Mouse (Mus musculus): ENCODE measurements around the gene Eml2. TPM values are rescaled to one million over a fixed set of nuclear protein-coding genes. Genes with fewer than 3 reads are reported as not detected.
"Not testable (repeated sequence)": the region's sequence is repeated elsewhere in the genome, so short reads cannot be mapped to it uniquely, and the experiment has no call there.

Eml2 gene
- polyA plus RNA-seq, 1 experiment from 2014 or later, result 3.9 TPM

- no peak for ATAC-seq (ENCODE audit: insufficient number of reproducible peaks, insufficient read depth, low FRiP score, low TSS enrichment, low read depth)
- H3K9me3 ChIP-seq, result no peaks in the 10 kb centered on the region
- 12% methylated on average over 20 of the region's 20 CpGs for WGBS
- H3K27ac ChIP-seq, result peak overlapping the region; percentile 82; the same call in 1 of the 2 replicates
- H3K4me1 ChIP-seq (replicated peaks), result peaks cover 16% of the 10 kb centered on the region
- peak overlapping the region; percentile 86 for H3K4me2 ChIP-seq
- H3K4me3 ChIP-seq (replicated peaks), result peak overlapping the region; percentile 69
- H3K36me3 ChIP-seq, result peaks cover 38% of the 10 kb centered on the region
- H3K27me3 ChIP-seq, result no peaks in the 10 kb centered on the region
- H3K9ac ChIP-seq (replicated peaks), result peak overlapping the region; percentile 58
Measured at GRCm38 (mm10) chr7:19148180-19148874, 27.9 kb upstream of the Eml2 start.

- H3K9ac ChIP-seq (replicated peaks), result peak within 1 kb of the TSS; percentile 74
- H3K9me3 ChIP-seq, result no peaks in the 10 kb centered on the region
- H3K27ac ChIP-seq, result peak within 1 kb of the TSS; percentile 82
- under 1% methylated on average over 43 of the region's 43 CpGs for WGBS
- peak; percentile 96 for ATAC-seq (ENCODE audit: insufficient number of reproducible peaks, insufficient read depth, low FRiP score, low TSS enrichment, low read depth)
- peak within 1 kb of the TSS; percentile 69 for H3K4me3 ChIP-seq (replicated peaks)
- H3K36me3 ChIP-seq, result peaks cover 44% of the 10 kb centered on the region
- no peaks in the 10 kb centered on the region for H3K27me3 ChIP-seq
- H3K4me1 ChIP-seq (replicated peaks), result peaks cover 16% of the 10 kb centered on the region
- H3K4me2 ChIP-seq, result peak within 1 kb of the TSS; percentile 86
Measured at GRCm38 (mm10) chr7:19148875-19149541, 27.2 kb upstream of the Eml2 start, which contains the start of gene Qpctl. Gene Qpctl, minus strand, starts transcription at chr7:19149291.

GRCm38 (mm10) chr7:19149626-19150025 lies 26.6 kb upstream of the Eml2 start, which contains the start of gene Snrpd2:
Gene Snrpd2, plus strand, starts transcription at chr7:19149722.
- Histone ChIP-seq H3K9me3 (no peaks in the 10 kb centered on the region), H3K27ac (peak within 1 kb of the TSS; percentile 82), H3K4me3 (replicated peaks) (peak within 1 kb of the TSS; percentile 69), H3K9ac (replicated peaks) (peak within 1 kb of the TSS; percentile 74), H3K36me3 (peaks cover 50% of the 10 kb centered on the region), H3K4me1 (replicated peaks) (peaks cover 16% of the 10 kb centered on the region), H3K27me3 (no peaks in the 10 kb centered on the region), H3K4me2 (peak within 1 kb of the TSS; percentile 86)
- ATAC-seq (ENCODE audit: insufficient number of reproducible peaks, insufficient read depth, low FRiP score, low TSS enrichment, low read depth), result peak; percentile 93
- under 1% methylated on average over 24 of the region's 24 CpGs for WGBS

GRCm38 (mm10) chr7:19151121-19151520 lies 25.1 kb upstream of the Eml2 start:
- ATAC-seq (ENCODE audit: insufficient number of reproducible peaks, insufficient read depth, low FRiP score, low TSS enrichment, low read depth); H3K9me3 ChIP-seq; H3K27ac ChIP-seq; H3K27me3 ChIP-seq: not testable (repeated sequence)
- WGBS, result 90% methylated on average over 10 of the region's 10 CpGs
- Histone ChIP-seq H3K9ac (replicated peaks) (0 out of 2 replicates have a peak overlapping the region, but pooled peaks have one; percentile 74), H3K36me3 (peaks cover 53% of the 10 kb centered on the region), H3K4me2 (peak overlapping the region; percentile 86; the same call in 1 of the 2 replicates), H3K4me1 (replicated peaks) (peaks cover 16% of the 10 kb centered on the region), H3K4me3 (replicated peaks) (peak overlapping the region; percentile 69; the same call in 1 of the 2 replicates)

- H3K27ac ChIP-seq, result no peak overlapping the region
- no peak overlapping the region for H3K4me3 ChIP-seq (replicated peaks)
- H3K27me3 ChIP-seq, result peaks cover 16% of the 10 kb centered on the region
- H3K4me2 ChIP-seq, result no peak overlapping the region
- H3K4me1 ChIP-seq (replicated peaks), result peaks cover 15% of the 10 kb centered on the region
- 82% methylated on average over 8 of the region's 8 CpGs for WGBS
- ATAC-seq (ENCODE audit: insufficient number of reproducible peaks, insufficient read depth, low FRiP score, low TSS enrichment, low read depth), result no peak
- H3K36me3 ChIP-seq, result peaks cover 45% of the 10 kb centered on the region
- H3K9ac ChIP-seq (replicated peaks), result no peak overlapping the region
- no peaks in the 10 kb centered on the region for H3K9me3 ChIP-seq
Measured at GRCm38 (mm10) chr7:19154796-19155195, 21.4 kb upstream of the Eml2 start.

GRCm38 (mm10) chr7:19155825-19156475 lies 20.3 kb upstream of the Eml2 start:
- Histone ChIP-seq H3K9ac (replicated peaks) (no peak overlapping the region), H3K4me3 (replicated peaks) (no peak overlapping the region), H3K36me3 (peaks cover 45% of the 10 kb centered on the region), H3K4me2 (no peak overlapping the region), H3K27me3 (peaks cover 28% of the 10 kb centered on the region), H3K4me1 (replicated peaks) (peaks cover 16% of the 10 kb centered on the region), H3K9me3 (no peaks in the 10 kb centered on the region), H3K27ac (no peak overlapping the region)
- ATAC-seq (ENCODE audit: insufficient number of reproducible peaks, insufficient read depth, low FRiP score, low TSS enrichment, low read depth), result no peak
- WGBS, result 39% methylated on average over 13 of the region's 13 CpGs

- 0 out of 2 replicates have a peak overlapping the region, but pooled peaks have one; percentile 15 for H3K4me3 ChIP-seq (replicated peaks)
Measured at GRCm38 (mm10) chr7:19157160-19157800, 18.9 kb upstream of the Eml2 start.

GRCm38 (mm10) chr7:19158601-19159000 lies 17.6 kb upstream of the Eml2 start:
- H3K9me3 ChIP-seq, result no peaks in the 10 kb centered on the region
- H3K4me2 ChIP-seq, result no peak overlapping the region
- peaks cover 19% of the 10 kb centered on the region for H3K36me3 ChIP-seq
- 49% methylated on average over 11 of the region's 11 CpGs for WGBS
- no peak overlapping the region for H3K4me3 ChIP-seq (replicated peaks)
- peaks cover 19% of the 10 kb centered on the region for H3K4me1 ChIP-seq (replicated peaks)
- H3K27ac ChIP-seq, result no peak overlapping the region
- no peak for ATAC-seq (ENCODE audit: insufficient number of reproducible peaks, insufficient read depth, low FRiP score, low TSS enrichment, low read depth)
- H3K9ac ChIP-seq (replicated peaks), result no peak overlapping the region
- H3K27me3 ChIP-seq, result peaks cover 50% of the 10 kb centered on the region

More at GRCm38 (mm10) chr7:19157160-19157800, 18.9 kb upstream of the Eml2 start:
- WGBS, result 6% methylated on average over 30 of the region's 30 CpGs
- Histone ChIP-seq H3K27ac (no peak overlapping the region), H3K36me3 (peaks cover 32% of the 10 kb centered on the region), H3K4me1 (replicated peaks) (peaks cover 16% of the 10 kb centered on the region), H3K9ac (replicated peaks) (peak overlapping the region; percentile 40; the same call in 1 of the 2 replicates), H3K4me2 (peak overlapping the region; percentile 41), H3K27me3 (peaks cover 38% of the 10 kb centered on the region), H3K9me3 (no peaks in the 10 kb centered on the region)
- ATAC-seq (ENCODE audit: insufficient number of reproducible peaks, insufficient read depth, low FRiP score, low TSS enrichment, low read depth), result peak; percentile 62; the same call in 1 of the 2 replicates

GRCm38 (mm10) chr7:19159411-19159810 lies 16.8 kb upstream of the Eml2 start:
- Histone ChIP-seq H3K4me2 (peak overlapping the region; percentile 66), H3K4me3 (replicated peaks) (peak overlapping the region; percentile 42; the same call in 1 of the 2 replicates), H3K27me3 (peaks cover 58% of the 10 kb centered on the region), H3K9me3 (no peaks in the 10 kb centered on the region), H3K9ac (replicated peaks) (peak overlapping the region; percentile 31; the same call in 1 of the 2 replicates), H3K27ac (no peak overlapping the region), H3K36me3 (peaks cover 11% of the 10 kb centered on the region), H3K4me1 (replicated peaks) (peaks cover 23% of the 10 kb centered on the region)
- no peak for ATAC-seq (ENCODE audit: insufficient number of reproducible peaks, insufficient read depth, low FRiP score, low TSS enrichment, low read depth)
- 11% methylated on average over 18 of the region's 18 CpGs for WGBS

- H3K4me1 ChIP-seq (replicated peaks), result peaks cover 30% of the 10 kb centered on the region
- no peak overlapping the region for H3K27ac ChIP-seq
- H3K9me3 ChIP-seq, result no peaks in the 10 kb centered on the region
- H3K27me3 ChIP-seq, result peaks cover 65% of the 10 kb centered on the region
- ATAC-seq (ENCODE audit: insufficient number of reproducible peaks, insufficient read depth, low FRiP score, low TSS enrichment, low read depth), result no peak
- H3K36me3 ChIP-seq, result peaks cover 5% of the 10 kb centered on the region
- H3K9ac ChIP-seq (replicated peaks), result no peak overlapping the region; the same call in 1 of the 2 replicates
- peak overlapping the region; percentile 66 for H3K4me2 ChIP-seq
- peak overlapping the region; percentile 42 for H3K4me3 ChIP-seq (replicated peaks)
- 2% methylated on average over 20 of the region's 20 CpGs for WGBS
Measured at GRCm38 (mm10) chr7:19160115-19160514, 16.1 kb upstream of the Eml2 start.
